Mouse (Mus musculus) embryonic facial prominence, embryonic 10.5 days (tissue): Measurements from ENCODE around the gene Olfr1368. TPM values are rescaled to one million over a fixed set of nuclear protein-coding genes. Genes with fewer than 3 reads are reported as not detected.

ENCODE experiments used
- DNase-seq: peaks from one replicate; pipeline ENCODE4 v3.0.0-alpha.2; 2017; ENCODE audit warnings: low spot score
- H3K27ac ChIP-seq: fragments of 300-500 bp; sonication (generic); replicated peaks from 2 replicates; pipeline ENCODE4 v1.5.1; 2016; ENCODE audit warnings: mild to moderate bottlenecking
- H3K27me3 ChIP-seq: fragments of 300-500 bp; sonication (generic); replicated peaks from 2 replicates; pipeline ENCODE4 v1.6.1; 2016; ENCODE audit warnings: low read depth, mild to moderate bottlenecking; ENCODE audit not compliant: poor library complexity, severe bottlenecking
- H3K36me3 ChIP-seq: fragments of 300-500 bp; sonication (generic); replicated peaks from 2 replicates; pipeline ENCODE4 v1.6.1; 2016; ENCODE audit warnings: mild to moderate bottlenecking, moderate library complexity
- H3K4me1 ChIP-seq: fragments of 300-500 bp; sonication (generic); 2 replicates; pipeline ENCODE4 v1.6.1; 2016
- H3K4me3 ChIP-seq: fragments of 300-500 bp; sonication (generic); 2 replicates; pipeline ENCODE4 v1.5.1; 2016; ENCODE audit warnings: mild to moderate bottlenecking, moderate library complexity
- H3K9me3 ChIP-seq: fragments of 300-500 bp; sonication (generic); 2 replicates; pipeline ENCODE4 v1.6.1; 2016; ENCODE audit warnings: mild to moderate bottlenecking
- WGBS: fragments of 180-500 bp; shearing (Covaris S2); methylation state at CpG from one replicate; pipeline ENCODE4 v1.1.7; 2016; 5-methylcytosine and 5-hydroxymethylcytosine counted together
- polyA plus RNA-seq: library from polyadenylated mRNA; unstranded; fragments of >200 nt; fragmentation: Nextera tagmentation; extraction: Ambion mirVana; gene quantifications from 2 replicates; pipeline ENCODE4 v1.2.1, GENCODE M21; 2016

Olfr1368 gene
- polyA plus RNA-seq, 1 experiment from 2014 or later, result not detected

- DNase-seq, result peak; percentile 84
- 0 out of 2 replicates have a peak overlapping the region, but pooled peaks have one; percentile 66 for H3K27ac ChIP-seq
- no peaks in the 10 kb centered on the region for H3K9me3 ChIP-seq
- no peaks in the 10 kb centered on the region for H3K27me3 ChIP-seq
- no peaks in the 10 kb centered on the region for H3K36me3 ChIP-seq
- WGBS, result under 1% methylated on average over 16 of the region's 16 CpGs
- peak overlapping the region; percentile 65 for H3K4me3 ChIP-seq
- peaks cover 22% of the 10 kb centered on the region for H3K4me1 ChIP-seq
Observed at GRCm38 (mm10) chr13:21172241-21173027, 26.8 kb upstream of the Olfr1368 start.

- Histone ChIP-seq H3K4me1 (peaks cover 22% of the 10 kb centered on the region), H3K27ac (peak overlapping the region; percentile 66), H3K27me3 (no peaks in the 10 kb centered on the region), H3K36me3 (no peaks in the 10 kb centered on the region), H3K9me3 (no peaks in the 10 kb centered on the region), H3K4me3 (peak overlapping the region; percentile 65)
- peak; percentile 63 for DNase-seq
- WGBS, result under 1% methylated on average over 12 of the region's 12 CpGs
Observed at GRCm38 (mm10) chr13:21171600-21172150, 26.0 kb upstream of the Olfr1368 start.

GRCm38 (mm10) chr13:21171156-21171530, 25.5 kb upstream of the Olfr1368 start:
- Histone ChIP-seq H3K4me1 (peaks cover 22% of the 10 kb centered on the region), H3K4me3 (peak overlapping the region; percentile 65), H3K9me3 (no peaks in the 10 kb centered on the region), H3K27me3 (no peaks in the 10 kb centered on the region), H3K36me3 (no peaks in the 10 kb centered on the region), H3K27ac (no peak overlapping the region)
- 4% methylated on average over 15 of the region's 15 CpGs for WGBS
- peak; percentile 56 for DNase-seq

GRCm38 (mm10) chr13:21170431-21171155, 24.9 kb upstream of the Olfr1368 start:
- H3K4me1 ChIP-seq, result peaks cover 22% of the 10 kb centered on the region
- H3K9me3 ChIP-seq, result no peaks in the 10 kb centered on the region
- no peaks in the 10 kb centered on the region for H3K36me3 ChIP-seq
- H3K27me3 ChIP-seq, result no peaks in the 10 kb centered on the region
- no peak for DNase-seq
- H3K27ac ChIP-seq, result no peak overlapping the region
- 27% methylated on average over 17 of the region's 17 CpGs for WGBS
- H3K4me3 ChIP-seq, result peak overlapping the region; percentile 65

GRCm38 (mm10) chr13:21169657-21170430, 24.2 kb upstream of the Olfr1368 start:
- Histone ChIP-seq H3K9me3 (no peaks in the 10 kb centered on the region), H3K27ac (no peak overlapping the region; the same call in 1 of the 2 replicates), H3K27me3 (no peaks in the 10 kb centered on the region), H3K4me1 (peaks cover 22% of the 10 kb centered on the region), H3K4me3 (peak overlapping the region; percentile 65), H3K36me3 (no peaks in the 10 kb centered on the region)
- under 1% methylated on average over 39 of the region's 39 CpGs for WGBS
- peak; percentile 84 for DNase-seq

- no peak overlapping the region for H3K27ac ChIP-seq
- WGBS, result 5% methylated on average over 14 of the region's 14 CpGs
- no peaks in the 10 kb centered on the region for H3K36me3 ChIP-seq
- no peaks in the 10 kb centered on the region for H3K27me3 ChIP-seq
- H3K4me3 ChIP-seq, result peak overlapping the region; percentile 65
- peaks cover 22% of the 10 kb centered on the region for H3K4me1 ChIP-seq
- H3K9me3 ChIP-seq, result no peaks in the 10 kb centered on the region
- no peak for DNase-seq
Observed at GRCm38 (mm10) chr13:21169121-21169656, 23.5 kb upstream of the Olfr1368 start.

- Histone ChIP-seq H3K4me3 (peak overlapping the region; percentile 65), H3K4me1 (peaks cover 17% of the 10 kb centered on the region), H3K9me3 (no peaks in the 10 kb centered on the region), H3K27me3 (no peaks in the 10 kb centered on the region), H3K27ac (no peak overlapping the region), H3K36me3 (no peaks in the 10 kb centered on the region)
- under 1% methylated on average over 16 of the region's 16 CpGs for WGBS
- peak; percentile 52 for DNase-seq
Observed at GRCm38 (mm10) chr13:21168371-21169011, 22.8 kb upstream of the Olfr1368 start.

- Histone ChIP-seq H3K36me3 (no peaks in the 10 kb centered on the region), H3K9me3 (no peaks in the 10 kb centered on the region), H3K27me3 (no peaks in the 10 kb centered on the region), H3K4me1 (peaks cover 12% of the 10 kb centered on the region), H3K27ac (no peak overlapping the region), H3K4me3 (peak overlapping the region; percentile 65)
- WGBS, result under 1% methylated on average over 8 of the region's 8 CpGs
- peak; percentile 36 for DNase-seq
Observed at GRCm38 (mm10) chr13:21167910-21168300, 22.2 kb upstream of the Olfr1368 start.

DNA sequence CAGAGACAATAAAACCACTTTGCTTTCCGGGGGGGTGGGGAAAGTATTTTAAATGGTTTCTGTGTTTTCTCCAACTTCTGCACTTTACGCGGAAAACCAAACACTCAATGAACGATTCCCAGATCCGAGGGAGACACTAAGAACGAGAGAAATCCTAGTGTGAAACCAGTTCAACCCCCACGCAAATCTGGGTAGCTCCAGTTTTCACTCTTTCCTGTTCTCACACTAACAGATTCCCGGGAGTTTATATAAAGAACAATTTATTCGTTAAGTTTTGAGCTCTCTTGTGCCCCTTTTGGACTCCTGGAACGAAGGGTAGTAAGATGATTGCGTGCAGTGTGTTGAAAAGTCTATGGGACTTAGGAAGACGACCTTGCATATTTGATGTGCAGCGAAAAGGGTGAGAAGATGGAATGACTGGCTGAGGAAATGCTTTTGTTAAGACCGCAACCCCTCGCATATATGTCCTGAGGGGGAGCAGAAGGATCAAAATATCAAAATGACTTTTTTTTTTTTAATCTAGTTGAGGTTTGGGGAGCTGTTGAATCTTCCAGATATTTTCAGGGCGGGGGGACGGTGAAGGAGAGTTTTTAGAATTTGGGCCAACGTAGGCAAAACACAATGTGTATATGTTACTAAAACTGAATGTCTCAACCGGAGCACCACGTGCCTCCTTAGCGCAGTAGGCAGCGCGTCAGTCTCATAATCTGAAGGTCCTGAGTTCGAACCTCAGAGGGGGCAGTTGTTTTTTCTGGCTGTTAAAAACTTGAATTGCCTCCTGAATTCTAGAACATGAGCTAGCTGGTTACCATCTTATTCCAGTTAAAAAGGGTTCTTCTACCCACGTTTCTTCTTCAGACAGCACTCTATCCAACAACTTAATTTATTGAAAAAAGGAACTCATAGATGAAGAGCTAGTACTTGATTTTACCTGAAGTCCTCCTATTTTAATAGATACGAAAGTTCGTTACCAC, 21.6 kb upstream of the Olfr1368 start:
- 1% methylated on average over 27 of the region's 27 CpGs for WGBS
- peak overlapping the region; percentile 65 for H3K4me3 ChIP-seq

DNA sequence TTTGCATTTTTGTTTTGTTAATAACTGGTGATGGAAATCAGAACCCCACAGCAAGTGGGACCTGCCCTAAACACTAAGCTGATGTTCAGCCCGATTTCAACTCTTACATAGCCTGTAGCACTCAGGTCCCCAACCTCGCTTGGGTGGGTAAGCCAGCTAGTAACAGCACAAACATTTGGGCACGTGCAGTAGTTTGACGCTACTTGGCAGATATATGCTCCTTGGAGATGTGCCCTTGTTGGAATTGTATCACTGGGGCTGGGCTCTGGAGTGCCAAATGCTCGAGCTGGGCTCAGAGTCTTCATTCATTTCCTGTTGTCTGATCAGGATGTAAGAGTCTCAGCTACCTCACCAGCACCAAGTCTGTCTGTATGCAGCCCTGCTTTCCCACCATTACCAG, 16.9 kb upstream of the Olfr1368 start:
- no peak for DNase-seq
- Histone ChIP-seq H3K9me3 (no peaks in the 10 kb centered on the region), H3K27me3 (no peaks in the 10 kb centered on the region), H3K36me3 (no peaks in the 10 kb centered on the region), H3K4me3 (no peak overlapping the region), H3K27ac (no peak overlapping the region), H3K4me1 (peaks cover 13% of the 10 kb centered on the region)
- 56% methylated on average over 5 of the region's 5 CpGs for WGBS

More for the DNA sequence above, 21.6 kb upstream of the Olfr1368 start:
- Histone ChIP-seq H3K27ac (no peak overlapping the region), H3K27me3 (no peaks in the 10 kb centered on the region), H3K9me3 (no peaks in the 10 kb centered on the region), H3K4me1 (peaks cover 12% of the 10 kb centered on the region), H3K36me3 (no peaks in the 10 kb centered on the region)
- peak; percentile 80 for DNase-seq

DNA sequence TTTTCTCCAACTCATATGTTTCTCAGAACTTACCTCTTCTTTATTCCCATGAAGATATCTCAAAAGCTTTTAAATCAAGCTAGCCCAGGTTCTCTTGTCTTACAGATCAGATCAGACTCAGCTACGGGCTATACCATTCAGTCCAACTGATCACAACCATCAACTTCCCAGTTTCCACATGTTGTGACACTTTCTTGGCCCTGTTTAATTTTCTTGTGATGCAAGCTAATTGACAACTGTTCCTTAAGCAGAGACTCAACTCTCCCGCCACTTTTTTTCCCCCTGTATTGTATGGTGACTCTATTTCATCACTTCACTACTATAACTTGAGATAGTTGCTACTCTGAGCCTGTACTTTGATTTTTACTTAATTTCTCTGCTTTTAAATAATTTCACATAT, 15.9 kb upstream of the Olfr1368 start:
- Histone ChIP-seq H3K27me3 (no peaks in the 10 kb centered on the region), H3K36me3 (no peaks in the 10 kb centered on the region), H3K9me3 (no peaks in the 10 kb centered on the region), H3K4me3 (peak overlapping the region; percentile 63), H3K4me1 (peaks cover 13% of the 10 kb centered on the region), H3K27ac (no peak overlapping the region)
- 55% methylated on average over 2 of the region's 2 CpGs for WGBS
- DNase-seq, result no peak
